Mouse (Mus musculus): Measurements from ENCODE around the gene Prdm8. TPM values are rescaled to one million over a fixed set of nuclear protein-coding genes. Genes with fewer than 3 reads are reported as not detected.

Prdm8 gene
- 7.9 and 8.7 TPM in 2 replicates for polyA plus RNA-seq (2015; fragmentation: Nextera tagmentation; extraction: Ambion mirVana)

- no peaks in the 10 kb centered on the region for H3K36me3 ChIP-seq
- H3K4me3 ChIP-seq = peak within 1 kb of the TSS; percentile 48
- peak; percentile 94 for ATAC-seq (replicated peaks)
- no peaks in the 10 kb centered on the region for H3K9me3 ChIP-seq
- peak within 1 kb of the TSS; percentile 74 for H3K4me2 ChIP-seq (replicated peaks)
- H3K27ac ChIP-seq (replicated peaks) = peak within 1 kb of the TSS; percentile 73
- peaks cover 52% of the 10 kb centered on the region for H3K4me1 ChIP-seq
- H3K9ac ChIP-seq (replicated peaks) = peak within 1 kb of the TSS; percentile 35
- under 1% methylated on average over 50 of the region's 51 CpGs for WGBS
- peaks cover 26% of the 10 kb centered on the region for H3K27me3 ChIP-seq
These were observed at the start of gene Prdm8 for GRCm38 (mm10) chr5:98167180-98167824. Prdm8 (plus strand) TSS chr5:98167198.

GRCm38 (mm10) chr5:98127074-98127473 is 39.9 kb upstream of the Prdm8 start:
- ATAC-seq (replicated peaks) = no peak
- Histone ChIP-seq H3K4me1 (no peaks in the 10 kb centered on the region), H3K27ac (replicated peaks) (no peak overlapping the region), H3K4me2 (replicated peaks) (no peak overlapping the region), H3K27me3 (no peaks in the 10 kb centered on the region), H3K4me3 (no peak overlapping the region), H3K9ac (replicated peaks) (no peak overlapping the region), H3K36me3 (no peaks in the 10 kb centered on the region), H3K9me3 (no peaks in the 10 kb centered on the region)
- 89% methylated on average over 3 of the region's 3 CpGs for WGBS

GRCm38 (mm10) chr5:98138545-98139296 is 28.3 kb upstream of the Prdm8 start:
- H3K27ac ChIP-seq (replicated peaks) = peak overlapping the region; percentile 73
- WGBS = 57% methylated on average over 14 of the region's 14 CpGs

GRCm38 (mm10) chr5:98139297-98139660 is 27.7 kb upstream of the Prdm8 start:
- H3K4me2 ChIP-seq (replicated peaks) = no peak overlapping the region
- peaks cover 19% of the 10 kb centered on the region for H3K4me1 ChIP-seq
- H3K27me3 ChIP-seq = no peaks in the 10 kb centered on the region
- peak; percentile 84 for ATAC-seq (replicated peaks)
- H3K4me3 ChIP-seq = no peak overlapping the region
- peak overlapping the region; percentile 73 for H3K27ac ChIP-seq (replicated peaks)
- H3K36me3 ChIP-seq = no peaks in the 10 kb centered on the region
- H3K9me3 ChIP-seq = no peaks in the 10 kb centered on the region
- no peak overlapping the region for H3K9ac ChIP-seq (replicated peaks)
- 32% methylated on average over 3 of the region's 3 CpGs for WGBS

More at GRCm38 (mm10) chr5:98138545-98139296, 28.3 kb upstream of the Prdm8 start:
- peak; percentile 96 for ATAC-seq (replicated peaks)
- Histone ChIP-seq H3K27me3 (no peaks in the 10 kb centered on the region), H3K4me3 (no peak overlapping the region), H3K36me3 (no peaks in the 10 kb centered on the region), H3K9ac (replicated peaks) (no peak overlapping the region), H3K9me3 (no peaks in the 10 kb centered on the region), H3K4me2 (replicated peaks) (0 out of 2 replicates have a peak overlapping the region, but pooled peaks have one; percentile 6), H3K4me1 (peaks cover 19% of the 10 kb centered on the region)

GRCm38 (mm10) chr5:98146895-98147294 is 20.1 kb upstream of the Prdm8 start:
- no peak overlapping the region for H3K4me2 ChIP-seq (replicated peaks)
- 54% methylated on average over 3 of the region's 3 CpGs for WGBS
- H3K9ac ChIP-seq (replicated peaks) = no peak overlapping the region
- no peaks in the 10 kb centered on the region for H3K27me3 ChIP-seq
- H3K4me1 ChIP-seq = no peaks in the 10 kb centered on the region
- H3K4me3 ChIP-seq = no peak overlapping the region
- H3K36me3 ChIP-seq = no peaks in the 10 kb centered on the region
- H3K9me3 ChIP-seq = no peaks in the 10 kb centered on the region
- no peak overlapping the region for H3K27ac ChIP-seq (replicated peaks)
- ATAC-seq (replicated peaks) = no peak

GRCm38 (mm10) chr5:98166116-98166515 is 882 bp upstream of the Prdm8 start:
- WGBS = 2% methylated on average over 15 of the region's 15 CpGs
- Histone ChIP-seq H3K9ac (replicated peaks) (no peak overlapping the region), H3K4me3 (peak overlapping the region; percentile 4; the same call in 1 of the 2 replicates), H3K4me2 (replicated peaks) (peak overlapping the region; percentile 74), H3K36me3 (no peaks in the 10 kb centered on the region), H3K9me3 (no peaks in the 10 kb centered on the region), H3K4me1 (peaks cover 48% of the 10 kb centered on the region), H3K27me3 (peaks cover 14% of the 10 kb centered on the region), H3K27ac (replicated peaks) (peak overlapping the region; percentile 73)
- peak; percentile 45 for ATAC-seq (replicated peaks)

- ATAC-seq (replicated peaks) = no peak
These were observed 1.6 kb downstream of the Prdm8 start for GRCm38 (mm10) chr5:98168356-98169285.

GRCm38 (mm10) chr5:98169376-98170351 is 2.7 kb downstream of the Prdm8 start:
- Histone ChIP-seq H3K4me2 (replicated peaks) (peak overlapping the region; percentile 74), H3K27me3 (peaks cover 40% of the 10 kb centered on the region), H3K4me1 (peaks cover 60% of the 10 kb centered on the region), H3K4me3 (peak overlapping the region; percentile 48), H3K9me3 (no peaks in the 10 kb centered on the region), H3K36me3 (no peaks in the 10 kb centered on the region), H3K9ac (replicated peaks) (peak overlapping the region; percentile 19; the same call in 1 of the 2 replicates), H3K27ac (replicated peaks) (peak overlapping the region; percentile 29; the same call in 1 of the 2 replicates)
- ATAC-seq (replicated peaks) = no peak
- 1% methylated on average over 30 of the region's 30 CpGs for WGBS

More at GRCm38 (mm10) chr5:98168356-98169285, 1.6 kb downstream of the Prdm8 start:
- Histone ChIP-seq H3K4me2 (replicated peaks) (peak overlapping the region; percentile 74), H3K27ac (replicated peaks) (no peak overlapping the region), H3K4me3 (peak overlapping the region; percentile 48), H3K4me1 (peaks cover 60% of the 10 kb centered on the region), H3K27me3 (peaks cover 39% of the 10 kb centered on the region), H3K36me3 (no peaks in the 10 kb centered on the region), H3K9ac (replicated peaks) (peak overlapping the region; percentile 27; the same call in 1 of the 2 replicates), H3K9me3 (no peaks in the 10 kb centered on the region)
- WGBS = 1% methylated on average over 37 of the region's 37 CpGs

GRCm38 (mm10) chr5:98171651-98172230 is 4.7 kb downstream of the Prdm8 start:
- peaks cover 47% of the 10 kb centered on the region for H3K4me1 ChIP-seq

GRCm38 (mm10) chr5:98172502-98173181 is 5.6 kb downstream of the Prdm8 start:
- Histone ChIP-seq H3K27ac (replicated peaks) (no peak overlapping the region), H3K4me1 (peaks cover 38% of the 10 kb centered on the region), H3K27me3 (peaks cover 40% of the 10 kb centered on the region), H3K4me3 (no peak overlapping the region), H3K9ac (replicated peaks) (no peak overlapping the region), H3K4me2 (replicated peaks) (no peak overlapping the region; the same call in 1 of the 2 replicates), H3K9me3 (no peaks in the 10 kb centered on the region), H3K36me3 (no peaks in the 10 kb centered on the region)
- ATAC-seq (replicated peaks) = no peak
- 4% methylated on average over 15 of the region's 15 CpGs for WGBS

More at GRCm38 (mm10) chr5:98171651-98172230, 4.7 kb downstream of the Prdm8 start:
- Histone ChIP-seq H3K27me3 (peaks cover 40% of the 10 kb centered on the region), H3K9me3 (no peaks in the 10 kb centered on the region), H3K9ac (replicated peaks) (no peak overlapping the region), H3K36me3 (no peaks in the 10 kb centered on the region), H3K4me2 (replicated peaks) (no peak overlapping the region), H3K4me3 (no peak overlapping the region), H3K27ac (replicated peaks) (no peak overlapping the region)
- 15% methylated on average over 9 of the region's 9 CpGs for WGBS
- ATAC-seq (replicated peaks) = no peak

Measured in forebrain, embryonic 15.5 days (tissue).